Mouse (Mus musculus): Measurements from ENCODE around the gene Adgrv1.

Gene Adgrv1

DNA sequence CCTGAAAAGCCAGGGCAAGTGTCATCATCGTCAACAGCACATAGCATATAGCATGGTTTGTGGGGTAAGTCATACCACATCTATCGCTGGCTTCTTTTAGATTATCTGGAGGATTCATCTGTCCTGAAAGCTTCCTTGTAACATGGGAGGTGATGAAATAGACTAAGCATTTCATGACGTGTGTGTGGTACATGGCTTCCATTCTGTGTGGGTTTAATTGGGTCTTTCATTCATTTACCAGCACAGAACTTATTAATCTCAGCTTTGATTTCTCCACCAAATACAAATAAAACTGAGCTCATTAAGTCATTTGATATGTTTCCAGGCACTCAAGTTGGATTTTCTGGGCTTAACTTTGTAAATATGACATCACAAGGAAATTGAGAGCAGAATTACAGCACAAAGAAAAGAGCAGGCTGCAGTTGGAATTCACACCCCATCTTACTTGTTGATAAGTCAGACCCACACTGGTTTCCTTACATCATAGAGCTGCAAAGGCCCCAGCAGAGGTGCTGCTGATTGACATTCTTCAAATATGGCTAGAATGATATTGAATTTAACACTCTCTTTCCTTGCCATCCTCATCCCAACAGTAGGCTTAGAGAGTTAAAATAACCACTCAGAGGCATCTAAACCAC lies 396.1 kb downstream of the Adgrv1 start:
- DNase-seq, result no peak

DNA sequence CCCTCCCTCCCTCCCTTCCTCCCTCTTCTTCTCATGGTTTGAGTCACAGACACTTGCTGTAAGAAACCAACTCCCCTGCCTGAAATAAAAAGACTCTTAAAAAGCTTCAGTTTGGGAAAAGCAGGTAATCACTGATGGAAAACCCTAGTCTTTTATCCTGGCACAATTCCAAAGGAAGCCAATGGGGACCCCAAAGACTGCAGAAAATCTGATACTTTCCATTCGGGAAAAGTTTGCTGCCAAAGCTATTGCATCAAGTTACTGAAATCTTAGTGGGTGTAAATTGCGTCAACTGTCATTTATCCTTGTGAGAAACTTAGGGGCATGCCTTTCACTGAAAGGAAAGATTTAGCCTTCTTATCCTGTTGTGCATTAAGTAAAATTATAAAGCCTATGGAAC lies 398.9 kb downstream of the Adgrv1 start:
- DNase-seq, result no peak

DNA sequence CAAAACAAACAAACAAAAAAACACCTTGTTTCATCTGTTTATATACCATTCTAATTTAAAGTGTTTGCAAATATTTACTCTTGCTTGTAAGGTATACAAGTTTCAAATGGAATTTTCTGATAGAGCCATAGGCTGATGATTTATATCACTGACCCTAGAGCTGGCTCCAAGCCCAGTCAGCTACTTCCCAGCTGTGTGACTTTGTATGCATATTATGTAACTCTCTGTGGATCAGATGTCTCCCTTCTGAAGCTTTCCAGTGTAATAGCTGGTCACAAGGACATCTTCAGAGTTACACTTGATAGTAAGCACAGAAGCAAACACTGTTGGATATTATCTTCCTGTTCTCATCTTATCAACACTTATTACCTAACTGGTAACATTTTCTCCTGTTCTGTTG lies 400.1 kb downstream of the Adgrv1 start:
- no peak for DNase-seq

DNA sequence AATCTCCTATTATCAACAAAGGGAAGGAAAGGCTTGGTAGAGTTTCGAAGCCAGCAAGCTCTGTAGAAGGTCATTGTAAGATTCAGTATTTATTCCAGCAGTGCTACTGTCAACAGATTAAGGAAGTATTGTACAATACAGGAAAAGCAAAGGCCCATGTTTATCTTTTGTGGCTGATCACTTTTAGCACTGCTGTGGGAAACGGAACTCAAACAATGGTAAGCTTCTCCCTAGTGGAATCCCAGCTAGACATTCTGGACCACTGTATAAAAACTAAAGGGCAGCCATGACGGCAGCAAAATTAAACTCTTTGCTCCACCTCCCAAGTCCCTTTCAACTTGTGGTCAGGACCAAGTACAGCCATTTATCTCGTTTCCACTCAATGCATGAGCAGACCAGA lies 402.8 kb downstream of the Adgrv1 start:
- DNase-seq, result no peak

DNA sequence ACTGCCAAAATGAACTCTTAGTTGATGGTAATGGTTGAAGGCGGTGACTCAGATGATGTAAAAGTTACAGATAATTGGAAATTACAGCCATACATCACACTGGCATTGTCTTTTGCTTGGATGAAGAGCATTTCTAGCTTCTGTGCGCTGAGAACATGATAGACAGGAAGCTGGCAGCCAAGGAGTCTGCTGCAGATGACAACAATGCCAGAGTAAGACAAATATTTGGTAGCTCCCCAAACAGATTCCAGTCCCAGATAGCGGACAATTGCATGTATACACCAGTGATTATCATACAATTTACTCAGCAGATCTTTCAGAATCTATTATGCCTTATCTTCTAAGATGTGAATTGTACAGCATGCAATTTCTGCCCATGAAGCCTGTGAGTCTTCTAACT lies 409.2 kb downstream of the Adgrv1 start:
- DNase-seq, result no peak

DNA sequence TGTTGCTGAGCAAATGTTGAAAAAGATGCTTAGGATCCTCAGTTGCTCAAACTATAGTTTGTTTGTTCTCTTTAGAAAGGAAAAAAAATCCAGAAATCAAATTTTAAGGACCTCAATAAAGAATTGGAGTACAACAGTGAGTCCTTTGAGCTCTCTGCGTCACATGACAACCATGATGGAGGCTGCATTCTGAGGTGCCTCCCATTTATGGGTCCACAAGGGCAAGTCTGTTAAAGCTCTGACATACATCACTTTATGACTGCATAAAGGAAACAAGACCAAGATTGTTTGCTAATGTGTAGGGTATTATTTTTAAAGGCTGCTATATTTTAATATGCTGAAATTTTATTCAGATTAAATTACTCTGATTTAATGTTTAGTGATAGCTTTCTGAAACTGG lies 410.6 kb downstream of the Adgrv1 start:
- no peak for DNase-seq

DNA sequence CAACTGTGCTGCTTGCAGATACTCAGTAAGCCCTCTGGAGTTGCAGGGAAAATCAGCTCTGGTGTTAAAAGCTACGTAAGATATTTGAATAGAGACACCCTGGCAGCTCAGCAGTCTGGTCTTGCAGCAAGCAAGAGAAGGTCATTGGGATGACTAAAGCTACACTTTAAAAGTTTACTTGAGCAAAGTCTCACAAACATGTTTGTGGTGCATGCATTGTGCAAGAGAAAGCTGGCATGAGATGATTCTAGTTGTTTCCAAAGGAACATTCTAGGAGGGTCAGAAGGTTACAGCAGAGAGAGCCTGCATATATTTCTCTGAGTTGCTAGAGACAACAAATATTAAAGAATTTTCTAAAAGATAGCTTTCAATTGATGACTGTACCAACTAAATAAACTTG lies 421.5 kb downstream of the Adgrv1 start:
- no peak for DNase-seq

DNA sequence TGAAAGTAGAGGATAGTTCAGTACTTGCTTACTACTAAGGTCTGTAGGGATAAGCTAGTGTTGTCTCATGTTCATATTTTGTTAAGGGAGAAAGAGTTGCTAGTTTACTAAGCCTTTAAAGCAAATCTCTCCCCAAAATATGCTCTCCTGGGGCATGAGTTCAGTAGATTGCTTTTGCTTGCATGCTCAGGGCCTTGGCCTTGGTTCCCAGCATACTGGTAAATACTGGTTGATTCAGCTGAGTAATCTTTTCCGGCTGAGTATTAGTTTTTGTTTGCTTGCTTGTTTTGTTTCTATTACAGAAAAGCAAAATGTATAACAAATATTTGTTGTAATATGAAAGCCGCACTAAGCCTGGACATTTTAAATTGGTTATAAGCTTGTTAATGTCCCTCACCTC lies 422.4 kb downstream of the Adgrv1 start:
- no peak for DNase-seq

DNA sequence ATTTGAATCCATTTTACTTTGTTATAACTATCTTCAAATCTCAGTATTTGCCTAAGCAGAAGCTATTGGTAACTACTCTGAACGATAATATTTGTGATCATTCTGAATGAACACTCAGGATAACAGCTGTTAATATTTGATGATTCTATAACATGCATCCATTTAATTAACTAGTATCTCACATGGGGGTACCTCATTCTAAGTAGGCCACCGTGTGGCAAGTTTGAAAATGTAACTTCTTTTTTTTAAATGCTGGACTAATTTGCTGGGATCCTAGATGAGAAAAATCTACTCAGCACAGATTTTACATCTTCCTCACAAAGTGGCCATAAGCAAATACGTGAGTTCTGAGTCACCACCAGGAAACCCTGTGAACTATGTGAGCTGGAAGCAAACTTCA lies 423.1 kb downstream of the Adgrv1 start:
- no peak for DNase-seq

DNA sequence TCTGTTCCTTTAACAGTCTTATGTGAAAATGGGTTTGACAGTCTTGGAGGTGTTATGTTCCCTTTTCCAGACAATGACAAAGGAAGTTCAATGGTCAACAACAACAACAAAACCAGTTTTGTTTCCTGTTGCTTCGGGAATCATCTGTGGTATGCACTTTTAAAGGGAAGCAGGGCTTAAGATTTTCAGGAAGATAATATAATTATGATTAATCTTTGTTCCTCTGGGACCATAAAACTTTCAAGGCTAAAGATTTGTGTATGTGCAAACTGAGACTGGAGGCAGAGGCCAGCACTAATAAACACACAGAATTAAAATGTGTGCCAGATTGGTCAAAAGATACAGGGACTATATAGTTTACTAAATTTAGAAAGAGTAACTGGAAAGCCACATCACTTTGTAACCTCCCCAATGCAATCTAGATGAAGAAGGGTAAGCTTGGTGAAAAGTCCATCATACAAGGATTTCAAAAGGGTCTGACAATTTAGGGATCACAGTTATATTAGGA lies 424.8 kb downstream of the Adgrv1 start:
- DNase-seq, result no peak

DNA sequence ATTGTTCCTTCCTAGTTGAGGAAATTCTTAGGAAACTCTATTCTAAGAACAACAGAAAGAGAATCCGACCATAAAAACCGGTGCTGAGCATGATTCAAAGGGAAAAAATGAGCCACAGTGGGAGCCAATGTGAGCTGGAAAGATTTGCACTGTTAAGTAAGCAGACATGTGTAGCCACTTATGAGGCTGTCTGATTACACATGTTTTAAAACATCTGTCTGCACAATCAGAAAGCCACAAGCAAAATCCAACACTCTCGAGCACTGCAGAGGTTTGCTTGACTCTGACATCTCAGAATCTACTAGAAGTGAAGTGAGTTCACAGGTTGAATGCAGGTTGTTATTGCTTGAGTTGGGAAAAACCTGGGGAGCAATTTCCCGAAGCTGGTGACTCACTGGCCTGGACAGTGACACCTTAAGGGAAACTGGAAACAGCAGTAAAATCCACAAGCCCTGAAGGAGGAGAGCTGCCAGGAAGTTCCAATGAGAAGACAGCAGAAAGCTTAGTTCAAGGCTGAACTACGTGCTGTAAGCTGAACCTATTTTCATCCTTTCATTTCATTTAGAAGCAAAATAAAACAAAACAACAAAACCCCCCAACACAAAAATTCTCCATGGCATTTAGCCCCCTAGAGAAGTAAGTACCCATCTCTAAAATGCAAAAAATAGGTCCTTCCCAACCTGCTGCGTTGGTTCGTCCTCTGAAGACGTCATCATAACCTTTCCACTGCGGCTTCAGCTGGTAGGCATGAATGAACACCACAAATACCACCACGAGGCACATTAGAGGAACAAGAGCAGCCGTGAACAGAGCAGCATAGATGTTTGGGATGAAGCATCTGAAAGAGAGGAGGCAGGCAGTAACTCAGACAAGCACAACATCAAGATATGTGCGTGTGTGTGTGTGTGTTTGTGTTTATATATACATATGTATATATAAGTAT lies 450.7 kb downstream of the Adgrv1 start:
- DNase-seq, result no peak

DNA sequence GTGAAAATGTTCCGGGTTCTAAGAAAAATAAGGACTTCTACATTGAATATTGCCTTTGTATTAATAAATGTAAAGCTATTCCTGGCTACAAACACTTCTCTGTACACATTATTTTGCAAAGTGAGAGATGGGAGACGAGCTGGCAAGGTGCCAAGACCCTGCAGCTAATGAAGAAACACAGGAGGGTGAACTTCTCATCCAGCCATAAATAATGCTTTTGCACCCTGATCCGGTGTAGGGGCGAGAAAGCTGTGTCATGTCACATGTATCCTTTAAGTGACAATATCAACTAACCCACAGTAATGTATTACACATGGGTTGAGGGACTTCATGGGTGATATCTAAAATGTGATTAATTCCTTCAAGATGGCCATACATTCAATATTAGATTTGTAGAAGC lies 451.5 kb downstream of the Adgrv1 start:
- DNase-seq, result no peak

DNA sequence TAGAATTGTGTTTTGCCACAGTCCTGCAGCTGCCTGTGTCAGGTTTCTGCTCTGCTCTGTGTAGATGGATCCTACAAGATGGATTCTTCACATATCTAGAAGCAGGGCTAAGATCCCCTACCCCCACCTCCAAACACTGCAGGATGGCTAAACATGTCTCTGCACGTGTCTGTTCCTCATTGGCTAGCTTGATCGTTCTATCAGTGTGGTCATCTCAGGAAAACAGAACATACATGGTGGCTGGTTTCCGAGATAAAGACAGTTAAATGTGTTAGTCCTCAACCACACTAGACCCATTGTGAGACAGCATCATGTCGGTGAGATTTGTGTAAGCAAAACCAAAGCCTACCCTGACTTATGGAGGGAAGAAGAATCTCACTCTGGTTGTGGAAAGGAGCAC lies 456.1 kb downstream of the Adgrv1 start:
- no peak for DNase-seq

DNA sequence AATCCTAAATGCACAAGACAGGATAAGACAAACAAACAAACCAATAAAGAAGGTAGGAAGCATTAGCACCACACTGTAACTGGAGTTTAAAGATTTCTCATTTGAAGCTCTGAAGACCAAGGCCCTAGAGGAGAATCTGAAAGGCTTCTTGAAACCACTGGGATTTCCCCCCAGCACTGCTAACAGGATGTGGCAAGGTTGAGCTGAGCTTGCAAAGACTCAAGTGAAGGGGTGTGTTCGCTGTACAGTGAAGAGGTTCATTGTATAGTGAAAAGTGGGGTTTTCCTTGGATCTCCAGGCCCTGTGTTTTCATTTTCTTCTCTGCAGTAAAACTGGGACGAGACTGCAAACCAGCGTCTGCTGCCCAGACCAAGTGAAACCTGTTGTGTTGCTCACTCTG lies 456.9 kb downstream of the Adgrv1 start:
- DNase-seq, result no peak

DNA sequence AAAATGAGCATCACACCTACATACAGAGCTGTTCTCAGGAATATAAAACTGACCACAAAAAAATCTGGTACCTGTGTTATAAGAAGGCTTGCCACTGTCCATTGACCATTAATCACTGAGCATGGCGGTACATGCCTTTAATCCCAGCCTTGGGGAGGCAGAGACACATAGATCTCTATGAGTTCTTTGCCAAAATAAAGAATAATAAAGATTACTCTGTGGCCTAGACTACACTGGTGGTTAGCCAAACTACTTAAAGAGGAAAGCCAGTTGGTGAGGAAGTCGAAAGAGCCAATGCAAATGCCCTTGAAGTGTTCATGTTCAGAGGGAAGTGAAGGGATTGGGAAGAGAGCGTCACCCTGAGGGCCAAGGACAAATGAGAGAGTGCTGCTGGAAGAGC lies 461.8 kb downstream of the Adgrv1 start:
- no peak for DNase-seq

DNA sequence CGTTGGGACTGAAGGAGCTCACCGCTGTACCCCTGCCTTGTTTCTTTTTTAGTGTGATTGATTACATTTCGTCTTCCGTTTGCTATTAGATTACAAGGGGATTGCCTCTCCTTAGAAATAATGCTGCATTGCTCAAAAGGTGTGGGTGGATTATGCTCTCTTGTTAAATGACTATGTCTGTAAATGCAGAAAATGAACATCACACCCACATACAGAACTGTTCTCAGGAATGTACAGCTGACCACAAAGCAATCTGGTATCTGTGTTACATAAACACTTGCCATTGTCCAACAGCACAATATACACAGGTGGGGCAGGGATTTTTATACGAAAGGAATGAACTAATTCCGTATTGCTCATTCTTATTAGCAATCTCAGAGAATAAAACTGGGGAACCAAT lies 465.5 kb downstream of the Adgrv1 start:
- DNase-seq, result no peak

DNA sequence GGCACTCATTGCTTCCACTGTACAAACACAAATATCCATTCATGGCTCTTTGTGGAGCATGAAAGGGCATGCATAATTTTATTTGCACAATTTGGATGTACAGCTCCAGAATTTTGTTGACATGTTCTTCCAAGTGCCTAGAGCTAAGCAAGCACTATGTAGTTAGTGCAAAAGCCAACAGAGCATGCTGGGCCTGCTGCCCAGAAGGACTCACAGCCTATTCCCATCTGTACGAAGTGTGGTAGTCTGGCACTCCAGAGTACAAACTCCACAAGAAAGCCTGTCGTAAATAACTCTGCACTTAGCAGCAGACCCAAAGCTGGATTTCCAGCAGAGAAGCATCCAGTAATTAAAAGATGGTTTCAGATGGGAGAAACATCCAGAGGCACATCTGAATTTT lies 473.1 kb downstream of the Adgrv1 start:
- no peak for DNase-seq

DNA sequence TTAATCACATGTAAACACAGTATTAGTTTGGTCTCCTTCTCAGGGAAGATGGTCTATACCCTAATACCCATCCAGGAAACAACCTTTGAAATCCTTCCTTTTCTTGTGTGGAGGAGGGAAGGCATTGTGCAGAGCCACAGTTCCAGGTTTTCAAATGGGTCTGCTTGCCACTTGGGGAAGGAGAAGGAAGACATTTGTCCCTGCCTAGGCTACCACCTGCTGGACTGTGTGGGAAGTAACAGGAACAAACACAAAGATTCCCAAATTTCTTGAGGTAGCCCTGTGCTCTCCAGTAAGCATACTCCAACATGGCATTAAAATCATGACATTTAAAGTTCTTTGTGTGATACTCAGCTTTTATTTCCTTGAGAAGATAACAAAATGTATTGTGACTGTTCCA lies 477.6 kb downstream of the Adgrv1 start:
- DNase-seq, result no peak

DNA sequence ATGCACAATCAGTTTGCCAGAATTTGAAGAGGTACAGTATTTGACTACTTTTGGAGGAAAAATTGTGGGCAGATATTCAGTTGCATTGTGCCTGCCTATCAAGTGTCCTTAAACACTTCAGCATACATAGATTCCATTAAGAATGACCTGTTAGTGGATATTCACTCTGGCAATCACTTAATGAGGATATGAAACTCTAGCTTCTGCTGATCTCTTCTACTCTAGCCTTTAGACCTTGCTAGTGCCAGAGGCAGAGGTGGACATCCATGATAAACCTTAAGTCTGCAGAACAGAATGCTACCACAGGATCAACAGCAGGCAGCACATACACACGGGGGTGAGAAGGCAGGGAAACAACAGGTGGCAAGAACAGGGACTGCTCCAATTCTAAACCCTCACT lies 488.5 kb downstream of the Adgrv1 start:
- no peak for DNase-seq

DNA sequence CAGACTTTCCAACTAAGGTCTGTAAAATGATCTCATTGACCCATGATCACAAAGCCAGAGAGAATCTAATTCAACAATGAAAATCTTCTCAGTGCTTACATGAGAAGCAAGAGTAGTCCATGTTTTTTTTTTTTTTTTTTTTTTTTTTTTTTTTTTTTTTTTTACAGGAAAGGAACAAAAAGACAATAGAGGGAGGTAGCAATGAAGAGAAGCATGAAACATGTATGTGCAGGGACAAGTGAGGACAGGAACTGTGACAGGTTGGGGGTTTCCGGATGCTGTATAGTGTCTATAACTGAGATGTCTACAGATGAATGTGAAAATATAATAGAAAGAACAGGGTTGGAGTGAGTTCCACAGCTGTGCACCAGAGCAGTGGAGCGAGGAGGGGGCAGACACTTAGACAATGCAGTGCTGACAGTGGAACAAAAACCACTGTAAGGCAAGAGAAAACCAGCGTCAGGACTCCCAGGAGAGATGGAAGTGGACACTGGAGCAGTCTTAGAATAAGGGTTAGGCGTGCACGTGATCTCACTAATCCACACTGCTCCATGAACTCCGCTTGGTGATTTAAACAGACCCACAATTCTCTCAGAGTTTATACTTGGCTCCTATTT lies 490.6 kb downstream of the Adgrv1 start:
- no peak for DNase-seq

DNA sequence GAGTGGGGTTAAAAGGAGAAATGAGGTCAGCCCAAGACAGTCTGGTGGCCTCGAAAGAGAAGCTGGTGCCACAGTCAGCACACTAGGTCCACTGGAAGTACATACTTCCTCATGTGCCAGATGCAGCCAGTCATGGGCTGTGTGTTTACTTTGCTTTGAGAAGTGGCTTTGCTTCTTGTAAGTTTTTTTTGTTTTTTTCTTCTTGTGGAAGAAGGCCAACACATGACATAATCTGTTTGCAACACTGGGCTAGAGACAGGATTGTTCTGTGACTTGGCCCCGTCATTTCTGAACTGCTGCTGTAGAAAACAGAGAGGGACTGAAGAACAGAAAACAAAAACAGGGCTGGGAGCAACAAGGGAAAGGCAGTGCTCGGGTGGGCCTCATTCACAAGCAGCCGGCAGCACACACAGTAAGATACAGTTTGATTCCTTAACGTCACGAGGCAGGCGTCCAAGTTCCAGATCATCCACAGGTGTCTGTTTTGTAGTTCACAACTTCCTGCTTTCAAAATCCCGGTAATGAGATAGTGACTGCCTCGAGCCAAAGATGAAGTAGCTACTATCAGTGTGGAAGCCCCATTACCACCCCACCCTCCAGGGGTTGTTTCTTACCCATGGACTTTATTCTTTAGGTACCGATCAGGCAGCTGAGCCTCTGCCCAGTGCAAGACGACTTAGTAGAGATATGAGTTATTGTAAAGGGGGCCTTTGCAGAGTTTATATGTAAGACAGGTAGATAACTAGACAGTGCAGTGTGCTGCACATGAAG lies 496.1 kb downstream of the Adgrv1 start:
- DNase-seq, result no peak

DNA sequence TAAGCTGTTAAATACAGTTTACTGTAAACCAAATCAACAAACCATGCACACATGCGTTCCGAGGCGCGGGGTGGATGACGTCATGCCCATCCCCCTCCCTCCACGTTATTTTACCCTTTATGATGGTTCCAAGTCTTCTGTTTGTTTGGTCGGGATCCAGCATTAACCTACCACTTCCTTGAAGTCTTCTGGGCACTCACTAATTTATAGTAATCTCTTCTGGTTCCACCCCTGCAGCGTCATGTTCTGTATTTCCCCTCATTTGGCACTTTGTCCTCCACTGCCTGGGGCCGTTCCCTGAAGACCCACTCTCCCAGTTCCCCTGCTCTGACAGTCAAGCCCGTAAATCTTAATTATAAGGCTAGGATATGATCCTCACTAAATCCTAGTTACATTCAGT lies 497.0 kb downstream of the Adgrv1 start:
- no peak for DNase-seq

DNA sequence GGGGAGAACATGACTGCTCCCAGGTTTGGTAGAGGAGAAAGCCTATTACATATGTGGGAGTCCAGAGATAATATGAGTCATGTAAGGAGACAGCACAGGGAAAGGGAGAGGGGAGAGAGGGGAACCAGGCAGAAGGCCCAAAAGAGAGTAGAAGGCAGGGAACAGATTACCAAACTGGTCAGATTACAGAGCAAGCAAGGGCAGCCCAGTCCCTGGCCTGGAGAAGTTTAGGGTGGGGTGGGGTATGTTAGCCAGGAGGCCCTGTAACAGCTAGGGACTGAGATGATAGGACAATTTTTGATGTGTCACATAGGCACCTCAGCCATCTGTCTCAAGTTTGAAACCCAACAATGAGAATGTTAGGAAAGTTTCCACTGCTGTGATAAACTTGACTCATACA lies 498.5 kb downstream of the Adgrv1 start:
- no peak for DNase-seq

Measured in liver (tissue).